Mouse (Mus musculus): ENCODE results near the gene Olfr457. TPM values are rescaled to one million over a fixed set of nuclear protein-coding genes. Genes with fewer than 3 reads are reported as not detected.
"Not testable (repeated sequence)": the region's sequence is repeated elsewhere in the genome, so short reads cannot be mapped to it uniquely, and the experiment has no call there.

Olfr457 gene
- not detected for polyA plus RNA-seq (2021)

DNA sequence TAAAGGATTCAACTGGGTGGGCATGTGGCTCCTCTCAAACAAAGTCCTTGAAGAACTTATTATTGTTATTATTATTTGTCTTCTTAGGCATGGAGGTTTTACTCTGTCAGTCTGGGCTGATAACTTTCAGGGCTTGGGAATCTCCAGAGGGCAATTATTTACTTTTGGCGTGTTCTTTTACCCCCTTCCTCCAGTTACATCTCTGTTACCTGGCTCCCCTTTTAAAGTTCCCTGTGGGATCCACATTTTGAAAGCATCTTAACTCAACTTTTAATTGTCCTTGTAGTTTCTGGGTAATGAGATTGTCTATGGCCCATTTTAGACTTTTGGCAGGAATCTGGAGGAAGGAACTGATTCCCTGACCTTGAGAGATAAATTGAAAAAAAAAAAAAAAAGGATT lies at the start of gene Olfr457:
Gene Olfr457 (minus strand): TSS at position 101 of the 400 bp plus-strand sequence.
- in situ Hi-C loops (cut with MboI; ENCODE audit: low pct_unique_long_range_greater_than_20kb) = no loop called here
- no peak for DNase-seq (ENCODE audit: low read depth, low spot score)
- CTCF ChIA-PET = no interaction called here
- no peak for TF ChIP-seq CTCF (IDR thresholded peaks at IDR 0.05)
- no peak for ATAC-seq
- POLR2A ChIA-PET = no interaction called here
- H3K27me3 ChIP-seq = no peaks in the 10 kb centered on the region

- H3K27me3 ChIP-seq = no peaks in the 10 kb centered on the region
- ChIA-PET POLR2A (no interaction called here), CTCF (interaction anchor here (1.2 kb wide), 1 partner anchor 70 kb away, joined by 3 read pairs; no protein-coding TSS in a partner anchor)
- ATAC-seq (peak; percentile 86), DNase-seq (ENCODE audit: low read depth, low spot score) (no peak)
- in situ Hi-C loops (cut with MboI; ENCODE audit: low pct_unique_long_range_greater_than_20kb) = no loop called here
- TF ChIP-seq CTCF (IDR thresholded peaks at IDR 0.05) = no peak
Measured at GRCm38 (mm10) chr6:42513461-42513860, 37.3 kb upstream of the Olfr457 start.

GRCm38 (mm10) chr6:42509311-42509710 lies 33.2 kb upstream of the Olfr457 start:
- in situ Hi-C loops (cut with MboI; ENCODE audit: low pct_unique_long_range_greater_than_20kb) = no loop called here
- H3K27me3 ChIP-seq = no peaks in the 10 kb centered on the region
- no peak for DNase-seq (ENCODE audit: low read depth, low spot score)
- ChIA-PET POLR2A (no interaction called here), CTCF (interaction anchor here (1.4 to 2.4 kb wide), 2 partner anchors 9 to 18 kb away, joined by 3 to 7 read pairs; no protein-coding TSS in a partner anchor)
- ATAC-seq = no peak
- no peak for TF ChIP-seq CTCF (IDR thresholded peaks at IDR 0.05)

DNA sequence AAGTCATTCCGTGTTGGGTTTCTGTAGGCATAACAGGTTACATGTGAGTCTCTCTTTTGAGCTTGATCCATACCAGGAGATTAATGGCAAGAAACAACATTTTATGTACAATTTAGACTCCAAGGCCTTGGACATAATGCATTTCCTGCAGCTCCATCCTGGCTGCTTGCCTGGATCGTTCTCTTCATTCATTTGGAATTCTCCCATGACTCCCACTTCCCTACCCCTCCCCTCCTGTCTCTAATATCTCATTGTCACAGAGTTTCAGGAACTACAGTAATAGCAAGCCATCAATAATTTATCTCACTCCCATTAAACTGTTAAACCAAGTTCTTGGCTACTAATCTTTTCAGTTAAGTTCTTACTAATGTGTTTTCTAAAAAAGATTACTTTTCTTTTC lies 27.3 kb upstream of the Olfr457 start:
- no peak for TF ChIP-seq CTCF (IDR thresholded peaks at IDR 0.05)
- POLR2A ChIA-PET = interaction anchor here (0.7 kb wide), 1 partner anchor 210 kb away, joined by 5 read pairs; no protein-coding TSS in a partner anchor
- CTCF ChIA-PET = interaction anchor here (0.7 kb wide), 2 partner anchors 80 to 127 kb away, joined by 3 read pairs; no protein-coding TSS in a partner anchor
- in situ Hi-C loops (cut with MboI; ENCODE audit: low pct_unique_long_range_greater_than_20kb) = no loop called here
- no peak for ATAC-seq
- no peak for DNase-seq (ENCODE audit: low read depth, low spot score)
- H3K27me3 ChIP-seq = no peaks in the 10 kb centered on the region

- ChIA-PET POLR2A (no interaction called here), CTCF (interaction anchor here (1.0 kb wide), 1 partner anchor 22 kb away, joined by 3 read pairs; no protein-coding TSS in a partner anchor)
- DNase-seq (ENCODE audit: low read depth, low spot score) = no peak
- TF ChIP-seq CTCF (IDR thresholded peaks at IDR 0.05) = no peak
- in situ Hi-C loops (cut with MboI; ENCODE audit: low pct_unique_long_range_greater_than_20kb) = no loop called here
- ATAC-seq = peak; percentile 78
- H3K27me3 ChIP-seq = no peaks in the 10 kb centered on the region
Measured at GRCm38 (mm10) chr6:42489731-42490130, 13.6 kb upstream of the Olfr457 start.

- ATAC-seq (no peak), DNase-seq (ENCODE audit: low read depth, low spot score) (no peak)
- no peaks in the 10 kb centered on the region for H3K27me3 ChIP-seq
- ChIA-PET POLR2A (interaction anchor here (0.6 kb wide), 1 partner anchor 43 kb away, joined by 3 read pairs; no protein-coding TSS in a partner anchor), CTCF (no interaction called here)
- in situ Hi-C loops (cut with MboI; ENCODE audit: low pct_unique_long_range_greater_than_20kb) = no loop called here
- no peak for TF ChIP-seq CTCF (IDR thresholded peaks at IDR 0.05)
Measured at GRCm38 (mm10) chr6:42487114-42487513, 11.0 kb upstream of the Olfr457 start, which contains the start of gene Olfr456. Gene Olfr456 (minus strand): TSS chr6:42487214.

DNA sequence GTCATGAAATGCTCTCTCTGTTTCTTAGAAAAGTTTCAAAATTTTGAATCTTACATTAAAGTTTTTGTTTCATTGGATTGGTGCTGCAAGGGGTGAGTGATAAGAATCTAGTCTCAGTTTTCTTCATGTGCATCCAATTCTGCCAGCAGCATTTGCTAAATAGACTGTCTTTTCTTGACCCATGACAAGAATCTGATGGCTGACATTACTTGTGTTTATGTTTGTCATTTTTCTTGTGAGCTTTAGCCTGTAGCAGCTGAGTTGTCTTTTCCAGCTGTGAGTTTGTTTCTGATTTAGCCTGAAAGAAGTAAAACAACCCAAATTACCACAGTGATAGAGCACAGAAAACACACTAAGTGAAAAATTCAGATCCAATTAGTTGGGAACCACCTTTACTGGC lies 8.5 kb upstream of the Olfr457 start:
- in situ Hi-C loops (cut with MboI; ENCODE audit: low pct_unique_long_range_greater_than_20kb) = no loop called here
- H3K27me3 ChIP-seq = no peaks in the 10 kb centered on the region
- CTCF ChIA-PET = no interaction called here
- POLR2A ChIA-PET = interaction anchor here (0.8 kb wide), 1 partner anchor 29 kb away, joined by 3 read pairs; no protein-coding TSS in a partner anchor
- no peak for TF ChIP-seq CTCF (IDR thresholded peaks at IDR 0.05)
- no peak for DNase-seq (ENCODE audit: low read depth, low spot score)
- ATAC-seq = no peak

DNA sequence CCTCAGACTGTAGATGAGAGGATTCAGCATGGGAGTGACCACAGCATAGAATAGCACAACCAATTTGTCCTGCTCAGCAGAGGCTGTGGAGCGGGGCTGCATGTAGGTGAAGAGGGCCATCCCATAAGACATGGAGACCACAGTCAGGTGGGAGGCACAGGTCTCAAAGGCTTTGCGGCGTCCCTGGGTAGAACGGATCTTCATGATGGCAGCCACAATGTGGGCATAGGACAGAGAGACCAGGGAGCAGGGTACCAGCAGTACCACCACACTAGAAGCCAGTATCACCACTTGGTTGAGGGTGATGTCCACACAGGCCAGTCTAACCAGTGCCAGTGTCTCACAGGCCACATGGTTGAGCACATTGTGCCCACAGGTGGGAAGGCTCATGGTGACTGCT lies 4.8 kb downstream of the Olfr457 start:
- ATAC-seq; POLR2A ChIA-PET; DNase-seq (ENCODE audit: low read depth, low spot score); H3K27me3 ChIP-seq; in situ Hi-C loops (cut with MboI; ENCODE audit: low pct_unique_long_range_greater_than_20kb); CTCF ChIA-PET: not testable (repeated sequence)

GRCm38 (mm10) chr6:42470542-42470941 lies 5.6 kb downstream of the Olfr457 start:
- no peaks in the 10 kb centered on the region for H3K27me3 ChIP-seq
- POLR2A ChIA-PET = no interaction called here
- CTCF ChIA-PET = no interaction called here
- TF ChIP-seq CTCF (IDR thresholded peaks at IDR 0.05) = no peak
- ATAC-seq (peak; percentile 26), DNase-seq (ENCODE audit: low read depth, low spot score) (no peak)
- in situ Hi-C loops (cut with MboI; ENCODE audit: low pct_unique_long_range_greater_than_20kb) = no loop called here

GRCm38 (mm10) chr6:42465096-42465495 lies 11.0 kb downstream of the Olfr457 start, which contains the start of gene Olfr458:
Gene Olfr458 (minus strand): TSS chr6:42465196.
- DNase-seq (ENCODE audit: low read depth, low spot score) (no peak), ATAC-seq (no peak)
- CTCF ChIA-PET = interaction anchor here (1.1 kb wide), 1 partner anchor 9 kb away, joined by 3 read pairs; no protein-coding TSS in a partner anchor
- no peak for TF ChIP-seq CTCF (IDR thresholded peaks at IDR 0.05)
- no peaks in the 10 kb centered on the region for H3K27me3 ChIP-seq
- POLR2A ChIA-PET = no interaction called here
- in situ Hi-C loops (cut with MboI; ENCODE audit: low pct_unique_long_range_greater_than_20kb) = no loop called here

- DNase-seq (ENCODE audit: low read depth, low spot score) (no peak), ATAC-seq (no peak)
- in situ Hi-C loops (cut with MboI; ENCODE audit: low pct_unique_long_range_greater_than_20kb) = no loop called here
- CTCF ChIA-PET = no interaction called here
- no peaks in the 10 kb centered on the region for H3K27me3 ChIP-seq
- no peak for TF ChIP-seq CTCF (IDR thresholded peaks at IDR 0.05)
- POLR2A ChIA-PET = no interaction called here
Measured at GRCm38 (mm10) chr6:42447381-42447780, 28.8 kb downstream of the Olfr457 start.

- H3K27me3 ChIP-seq = no peaks in the 10 kb centered on the region
- POLR2A ChIA-PET = interaction anchor here (1.2 kb wide), 1 partner anchor 43 kb away, joined by 3 read pairs; the partner anchor contains the start of gene Olfr456
- in situ Hi-C loops (cut with MboI; ENCODE audit: low pct_unique_long_range_greater_than_20kb) = no loop called here
- CTCF ChIA-PET = interaction anchor here (0.7 kb wide), 1 partner anchor 120 kb away, joined by 3 read pairs; no protein-coding TSS in a partner anchor
- ATAC-seq (no peak), DNase-seq (ENCODE audit: low read depth, low spot score) (no peak)
- TF ChIP-seq CTCF (IDR thresholded peaks at IDR 0.05) = no peak
Measured at GRCm38 (mm10) chr6:42444491-42444890, 31.6 kb downstream of the Olfr457 start.

Data from Patski (cell line).